Mouse (Mus musculus) stomach, postnatal 0 days (tissue): ENCODE measurements at regions not wholly inside any gene's neighbourhood (a gene's known extent, or its start where the extent isn't known, plus 50 kb on each side); places are given as distances from the start of the nearest gene placed in this dataset.

ENCODE experiments used
- CTCF ChIP-seq: IDR thresholded peaks from 2 replicates; pipeline ENCODE4 v1.5.1; 2016; ENCODE audit warnings: antibody characterized with exemption, low read depth, mild to moderate bottlenecking, moderate library complexity
- EP300 ChIP-seq: optimal IDR thresholded peaks from 2 replicates; pipeline ENCODE3; 2016; ENCODE audit warnings: antibody characterized with exemption

DNA sequence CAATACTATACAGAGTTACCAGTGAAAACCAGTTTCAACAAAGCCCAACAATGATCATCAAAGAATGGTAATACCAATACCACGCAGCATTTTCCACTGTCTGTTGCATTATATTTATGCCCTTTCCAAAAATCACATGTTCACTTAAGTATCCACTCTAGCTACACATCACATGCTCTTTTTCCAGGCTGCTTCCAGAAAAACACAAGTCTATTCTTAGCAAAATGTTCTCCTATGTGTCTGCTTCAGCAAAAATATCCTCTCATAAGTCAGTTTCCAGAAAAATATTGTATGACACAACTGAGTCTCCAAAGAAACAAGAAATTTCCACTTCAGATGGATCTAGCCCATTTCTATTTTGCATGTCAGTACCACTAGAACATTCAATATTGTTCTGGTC is 414.2 kb upstream of the Slc5a7 start:
- no peak for TF ChIP-seq CTCF
- no peak for TF ChIP-seq EP300
